Mouse (Mus musculus) common myeloid progenitor, adult 5-6 weeks (primary cell): Measurements from ENCODE around the gene Myo3b. TPM values are rescaled to one million over a fixed set of nuclear protein-coding genes. Genes with fewer than 3 reads are reported as not detected.

Experiments used
- ATAC-seq: replicated peaks from 2 replicates; pipeline ENCODE4 v1.8.0; 2016; ENCODE audit warnings: low read depth, mild to moderate bottlenecking, moderate TSS enrichment, inconsistent platforms; ENCODE audit not compliant: poor library complexity, severe bottlenecking
- total RNA-seq: library from RNA; stranded (forward); fragments of 200-1000, 187-1606 nt; gene quantifications from 2 replicates; pipeline ENCODE4 v1.2.3, GENCODE M21; 2017

The Myo3b gene
- total RNA-seq, 1 experiment from 2014 or later, result not detected

- peak; percentile 54 for ATAC-seq
These were observed 88.6 kb downstream of the Myo3b start for GRCm38 (mm10) chr2:70127351-70128148.

- no peak for ATAC-seq
These were observed 89.7 kb downstream of the Myo3b start for GRCm38 (mm10) chr2:70128590-70128989.

DNA sequence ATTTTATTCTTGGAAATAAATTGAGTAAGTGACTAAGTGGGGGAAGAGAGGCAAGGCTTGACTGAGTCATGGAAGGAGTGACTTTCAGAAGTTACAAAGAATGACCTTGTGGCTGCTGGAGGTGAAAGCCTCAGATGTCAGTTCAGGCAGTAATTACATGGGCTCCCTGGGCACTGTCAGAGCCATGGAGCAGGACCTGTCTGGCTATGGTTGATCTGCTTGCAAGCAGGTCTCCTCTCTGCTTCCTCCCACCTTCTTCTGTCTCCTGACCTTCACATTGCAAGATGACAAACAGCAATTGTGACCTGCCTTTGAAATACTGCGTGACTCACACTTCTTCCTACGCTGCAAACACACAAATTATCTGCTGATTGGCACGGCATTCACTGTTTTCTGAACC is 90.6 kb downstream of the Myo3b start:
- ATAC-seq, result no peak

DNA sequence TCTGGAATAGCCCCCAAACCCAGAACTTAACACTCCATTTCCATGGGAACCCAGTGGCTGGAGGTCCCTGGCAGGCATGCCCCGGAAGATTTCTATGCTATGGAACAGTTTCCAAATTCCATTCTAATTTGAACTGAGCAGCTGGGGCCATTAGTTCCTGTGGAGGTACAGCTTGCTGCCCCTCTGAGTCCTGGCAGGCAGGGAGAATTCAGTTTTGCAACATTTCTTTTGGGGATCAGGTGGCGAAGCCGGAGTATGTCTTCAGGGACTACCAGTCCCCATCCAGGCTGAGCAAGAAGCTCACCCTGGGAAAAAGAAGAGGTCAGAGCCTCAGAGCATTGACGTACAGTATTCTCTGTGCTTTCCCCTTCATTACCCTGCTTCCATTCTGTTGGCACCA is 94.4 kb downstream of the Myo3b start:
- no peak for ATAC-seq

DNA sequence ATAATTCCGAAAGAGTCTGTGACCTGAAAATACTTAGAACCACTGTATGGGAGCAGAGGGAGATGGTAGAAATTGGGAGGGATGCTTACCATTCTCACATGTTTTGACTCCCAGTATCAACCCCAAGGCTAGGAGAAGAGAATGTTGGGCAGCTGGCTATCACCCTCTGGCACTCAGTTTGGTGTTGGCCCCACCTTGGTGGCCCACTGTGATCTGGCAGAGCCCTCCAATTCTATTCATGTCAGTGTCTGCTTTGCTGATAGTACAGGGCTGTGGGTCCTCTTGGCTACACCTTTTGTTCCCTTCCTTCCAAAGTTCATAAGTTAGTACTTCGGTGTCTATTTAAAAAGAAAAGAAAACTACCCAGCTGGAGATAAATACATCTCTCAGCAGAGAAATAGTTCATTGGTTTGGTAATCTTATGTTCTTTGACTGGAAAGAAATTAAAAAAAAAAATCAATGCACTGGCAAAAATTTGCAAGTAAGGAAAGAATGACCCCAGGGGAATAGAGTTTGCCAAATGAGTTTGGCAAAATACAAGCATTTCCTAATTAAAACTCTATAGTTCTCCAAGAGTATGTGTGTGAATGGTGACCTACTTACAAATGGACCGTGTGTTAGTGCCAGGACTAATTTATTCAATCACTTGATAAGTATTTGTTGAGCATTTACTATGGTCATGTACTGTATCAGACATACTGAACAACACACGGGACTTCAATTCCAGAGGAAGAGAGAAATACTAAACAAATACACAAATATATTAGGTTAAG is 98.5 kb downstream of the Myo3b start:
- no peak for ATAC-seq

DNA sequence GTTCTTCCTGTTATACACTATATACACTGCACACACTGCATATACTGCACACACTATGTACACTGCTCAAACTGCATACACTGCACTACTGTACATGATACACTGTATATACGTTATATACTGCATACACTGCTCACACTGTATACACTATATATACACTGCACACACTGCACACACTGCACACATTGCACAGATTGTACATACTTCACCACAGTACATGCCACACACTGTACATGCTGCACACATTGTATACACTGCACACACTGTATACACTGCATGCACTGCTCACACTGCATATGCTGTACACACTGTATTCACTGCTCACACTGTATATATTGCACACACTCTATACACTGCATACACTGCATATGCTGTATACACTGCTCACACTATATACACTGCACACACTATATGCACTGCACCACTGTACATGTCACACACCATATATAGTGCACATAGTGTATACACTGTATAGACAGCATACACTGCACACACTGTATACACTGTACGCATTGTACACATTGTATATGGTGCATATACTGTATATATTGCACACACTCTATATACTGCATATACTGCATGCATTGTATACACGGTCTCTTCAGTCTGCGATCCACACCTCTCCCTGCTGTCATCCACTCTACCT is 104.7 kb downstream of the Myo3b start:
- no peak for ATAC-seq

- peak; percentile 45; the same call in 1 of the 2 replicates for ATAC-seq
These were observed 108.2 kb downstream of the Myo3b start for GRCm38 (mm10) chr2:70146993-70147581.

DNA sequence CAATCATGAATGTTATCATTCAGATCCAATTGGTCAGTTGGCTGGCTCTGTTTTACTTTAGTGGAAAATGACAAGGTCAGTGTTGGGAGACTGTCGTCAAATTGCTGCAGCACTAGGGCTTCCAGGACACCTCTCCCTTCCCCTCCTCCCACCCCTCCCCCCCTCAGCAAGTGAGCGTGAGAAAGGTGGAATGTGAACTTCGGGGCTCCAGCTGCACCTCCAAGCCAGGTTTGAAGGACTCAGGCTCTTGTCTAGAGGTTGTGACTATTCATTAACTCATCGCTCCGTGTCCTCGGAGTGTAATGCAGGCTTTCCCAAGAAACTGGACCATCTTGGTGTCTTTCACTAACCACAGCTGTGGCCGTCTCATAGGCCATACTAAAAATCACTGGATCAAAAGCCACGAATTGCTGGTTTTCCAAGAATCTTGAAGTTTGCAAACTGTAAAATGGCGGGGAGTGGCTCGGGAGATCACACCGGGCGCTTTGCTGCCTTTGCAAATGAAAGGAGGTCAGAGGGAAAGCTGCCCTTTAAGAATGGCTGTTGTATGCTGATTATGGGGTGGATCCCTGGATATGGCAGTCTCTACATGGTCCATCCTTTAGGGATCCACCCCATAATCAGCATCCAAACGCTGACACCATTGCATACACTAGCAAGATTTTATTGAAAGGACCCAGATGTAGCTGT is 110.0 kb downstream of the Myo3b start:
- ATAC-seq, result no peak

- ATAC-seq, result no peak
These were observed 111.6 kb downstream of the Myo3b start for GRCm38 (mm10) chr2:70150399-70151035.

DNA sequence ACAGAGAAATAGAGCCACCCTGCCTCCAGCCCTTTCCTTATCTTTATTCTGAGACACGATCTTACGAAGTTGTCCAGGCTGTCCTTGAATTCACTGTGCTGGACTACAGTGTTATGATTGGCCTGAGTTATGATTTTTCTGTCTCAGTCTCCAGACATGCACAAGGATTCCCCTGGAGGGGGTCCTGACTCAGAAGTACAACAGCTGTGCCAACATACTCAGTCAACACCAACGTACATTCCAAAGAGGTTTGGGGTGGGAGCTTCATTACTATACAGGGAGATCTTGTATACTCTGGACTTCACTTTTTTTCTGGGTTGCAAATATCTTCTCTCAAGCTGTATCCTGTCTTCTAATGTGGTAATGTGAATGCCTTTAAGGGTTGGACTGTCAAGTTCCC is 113.0 kb downstream of the Myo3b start:
- ATAC-seq, result no peak

GRCm38 (mm10) chr2:70155226-70155836 is 116.4 kb downstream of the Myo3b start:
- no peak for ATAC-seq

DNA sequence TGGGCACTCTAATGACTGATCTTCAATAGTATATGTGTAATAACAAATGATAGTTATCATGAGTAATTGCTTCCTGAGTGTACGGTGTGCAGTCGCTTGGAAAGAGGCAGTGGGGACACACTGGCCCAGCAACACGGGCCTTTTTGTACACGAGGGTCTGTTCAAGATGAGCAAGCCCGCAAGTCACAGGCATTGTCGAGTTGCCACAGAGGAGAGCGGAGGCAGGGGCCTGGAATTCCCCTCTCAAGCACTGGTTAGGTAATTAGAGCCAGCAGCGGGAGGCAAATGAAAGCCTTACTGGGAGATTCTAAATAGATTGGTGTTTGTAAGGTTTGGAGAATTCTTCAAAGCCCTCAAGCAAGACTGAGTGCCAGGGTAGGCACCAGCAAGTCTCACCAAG is 120.6 kb downstream of the Myo3b start:
- ATAC-seq, result no peak

GRCm38 (mm10) chr2:70166231-70166630 is 127.3 kb downstream of the Myo3b start:
- no peak for ATAC-seq

- ATAC-seq, result no peak
These were observed 129.3 kb downstream of the Myo3b start for GRCm38 (mm10) chr2:70167944-70168935.

- no peak for ATAC-seq
These were observed 131.5 kb downstream of the Myo3b start for GRCm38 (mm10) chr2:70170469-70170868.

DNA sequence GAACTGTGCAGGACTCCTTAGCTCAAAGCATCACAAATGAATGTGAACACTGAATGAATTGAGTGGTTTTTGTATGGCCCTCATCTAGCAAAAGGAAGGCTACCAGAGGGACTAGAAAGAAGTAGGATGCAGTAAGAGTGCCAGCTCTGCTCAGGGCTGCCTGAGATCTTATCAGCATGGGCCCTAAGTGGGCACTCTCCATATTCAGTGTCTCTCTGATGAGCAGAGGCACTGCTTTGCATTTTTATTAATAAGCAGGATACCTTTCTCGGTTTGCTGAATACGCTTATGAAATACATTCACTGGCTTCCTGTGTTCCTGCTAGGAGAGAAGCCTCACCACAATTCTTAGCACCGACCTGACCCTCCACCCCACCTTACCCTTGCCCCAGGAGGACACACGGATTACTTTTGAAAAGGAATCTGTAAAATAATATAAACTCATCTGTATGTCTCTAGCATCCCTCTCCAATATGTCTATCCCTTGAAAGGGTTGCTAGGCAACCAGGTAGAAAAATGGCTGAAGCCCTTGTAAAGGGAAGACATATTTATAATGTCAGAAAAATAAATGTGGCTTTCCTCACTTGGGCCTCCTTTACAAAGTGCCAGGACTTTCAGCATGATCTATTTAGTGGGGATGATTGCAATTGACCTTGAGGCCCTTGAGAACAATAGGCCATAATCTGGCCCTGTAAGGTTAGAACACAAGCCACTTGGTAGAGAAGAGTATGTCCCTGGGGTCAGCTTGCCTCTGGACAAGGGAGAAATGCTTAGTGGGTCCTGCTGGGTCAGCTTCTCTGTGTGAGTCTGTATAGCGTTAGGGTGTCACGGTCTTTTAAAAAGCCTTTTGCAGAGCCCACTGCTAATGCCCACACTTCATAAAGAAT is 138.1 kb downstream of the Myo3b start:
- ATAC-seq, result no peak

DNA sequence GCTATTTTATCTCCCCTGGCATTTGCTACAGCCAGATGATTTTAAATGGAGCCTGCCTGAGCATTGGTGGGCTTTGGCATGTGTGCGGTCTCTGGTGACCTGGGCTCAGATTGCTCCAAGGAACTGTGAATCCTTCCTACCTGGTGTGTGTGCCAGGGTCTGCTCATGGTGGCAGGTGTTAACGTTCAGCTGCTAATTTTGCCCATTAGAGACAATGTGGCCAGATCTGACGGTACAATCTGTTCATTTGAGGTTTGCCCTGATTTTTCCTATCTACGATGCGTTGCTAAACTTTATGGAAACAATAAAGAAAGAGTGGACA is 138.7 kb downstream of the Myo3b start:
- ATAC-seq, result no peak
